Mouse (Mus musculus) 3134 (cell line): ENCODE results near the gene Palm.

ENCODE experiments used
- DNase-seq: peaks from one replicate; pipeline ENCODE4 v3.0.0-alpha.2; 2011; ENCODE audit warnings: low spot score; ENCODE audit not compliant: insufficient read length; ENCODE audit errors: extremely low read depth

Gene Palm

GRCm38 (mm10) chr10:79820782-79821181 lies 27.4 kb downstream of the Palm start, which contains the start of gene Misp:
Misp (plus strand) TSS chr10:79820989.
- no peak for DNase-seq

GRCm38 (mm10) chr10:79821731-79822130 lies 28.4 kb downstream of the Palm start:
- no peak for DNase-seq

GRCm38 (mm10) chr10:79822372-79822771 lies 29.0 kb downstream of the Palm start:
- no peak for DNase-seq

GRCm38 (mm10) chr10:79823011-79823410 lies 29.6 kb downstream of the Palm start:
- no peak for DNase-seq

GRCm38 (mm10) chr10:79824413-79824812 lies 31.0 kb downstream of the Palm start:
- no peak for DNase-seq

- DNase-seq: no peak
Measured at GRCm38 (mm10) chr10:79831583-79831982, 38.2 kb downstream of the Palm start.

- DNase-seq: no peak
Measured at GRCm38 (mm10) chr10:79832026-79832785, 38.8 kb downstream of the Palm start.

- no peak for DNase-seq
Measured at GRCm38 (mm10) chr10:79832786-79833181, 39.4 kb downstream of the Palm start.

GRCm38 (mm10) chr10:79834769-79835398 lies 41.5 kb downstream of the Palm start:
- DNase-seq: peak; percentile 41

GRCm38 (mm10) chr10:79836918-79837317 lies 43.5 kb downstream of the Palm start:
- DNase-seq: no peak

- DNase-seq: no peak
Measured at GRCm38 (mm10) chr10:79838151-79838550, 44.8 kb downstream of the Palm start.

GRCm38 (mm10) chr10:79840091-79840490 lies 46.7 kb downstream of the Palm start:
- no peak for DNase-seq

- DNase-seq: peak; percentile 77
Measured at GRCm38 (mm10) chr10:79840644-79841551, 47.5 kb downstream of the Palm start.

GRCm38 (mm10) chr10:79842322-79842721 lies 49.0 kb downstream of the Palm start:
- peak; percentile 53 for DNase-seq

GRCm38 (mm10) chr10:79843476-79843875 lies 50.1 kb downstream of the Palm start:
- DNase-seq: no peak

- DNase-seq: no peak
Measured at GRCm38 (mm10) chr10:79846553-79846952, 53.2 kb downstream of the Palm start.

- DNase-seq: no peak
Measured at GRCm38 (mm10) chr10:79849941-79850628, 56.7 kb downstream of the Palm start.

- no peak for DNase-seq
Measured at GRCm38 (mm10) chr10:79851653-79852052, 58.3 kb downstream of the Palm start.

GRCm38 (mm10) chr10:79852107-79852789 lies 58.9 kb downstream of the Palm start:
- peak; percentile 34 for DNase-seq

GRCm38 (mm10) chr10:79852827-79853226 lies 59.5 kb downstream of the Palm start:
- DNase-seq: no peak
